Mouse (Mus musculus) neural tube, embryonic 15.5 days (tissue): ENCODE measurements around the gene Cplx3. TPM values are rescaled to one million over a fixed set of nuclear protein-coding genes. Genes with fewer than 3 reads are reported as not detected.
A peak's percentile ranks its signal among the peaks of the same experiment; 100 is the strongest.

Experiments
- ATAC-seq: fragments of 200-750 bp; cut with Nextera tagmentation; 2 replicates; pipeline ENCODE4 v1.8.0; 2017; ENCODE audit warnings: mild to moderate bottlenecking, moderate TSS enrichment, moderate library complexity; ENCODE audit not compliant: low FRiP score
- H3K27ac ChIP-seq: fragments of 300-500 bp; sonication (generic); replicated peaks from 2 replicates; pipeline ENCODE4 v1.5.1; 2015; ENCODE audit warnings: mild to moderate bottlenecking, inconsistent platforms
- H3K27me3 ChIP-seq: fragments of 300-500 bp; sonication (generic); replicated peaks from 2 replicates; pipeline ENCODE4 v1.6.1; 2015; ENCODE audit warnings: inconsistent platforms
- H3K36me3 ChIP-seq: fragments of 300-500 bp; sonication (generic); 2 replicates; pipeline ENCODE4 v1.6.1; 2015; ENCODE audit warnings: inconsistent platforms
- H3K4me1 ChIP-seq: fragments of 300-500 bp; sonication (generic); 2 replicates; pipeline ENCODE4 v1.6.1; 2015; ENCODE audit warnings: inconsistent platforms
- H3K4me2 ChIP-seq: fragments of 300-500 bp; sonication (generic); 2 replicates; pipeline ENCODE4 v1.6.1; 2015; ENCODE audit warnings: inconsistent platforms, mild to moderate bottlenecking, moderate library complexity
- H3K4me3 ChIP-seq: fragments of 300-500 bp; sonication (generic); replicated peaks from 2 replicates; pipeline ENCODE4 v1.5.1; 2015; ENCODE audit warnings: mild to moderate bottlenecking, inconsistent platforms
- H3K9ac ChIP-seq: fragments of 300-500 bp; sonication (generic); replicated peaks from 2 replicates; pipeline ENCODE4 v1.6.1; 2015; ENCODE audit warnings: mild to moderate bottlenecking, inconsistent platforms
- H3K9me3 ChIP-seq: fragments of 300-500 bp; sonication (generic); replicated peaks from 2 replicates; pipeline ENCODE4 v1.6.1; 2016; ENCODE audit warnings: inconsistent platforms
- WGBS: fragments of 180-500 bp; shearing (Covaris S2); methylation state at CpG from one replicate; pipeline ENCODE4 v1.1.7; 2015; ENCODE audit warnings: mixed read lengths; 5-methylcytosine and 5-hydroxymethylcytosine counted together
- polyA plus RNA-seq: library from polyadenylated mRNA; unstranded; fragments of >200 nt; fragmentation: Nextera tagmentation; extraction: Ambion mirVana; gene quantifications from 2 replicates; pipeline ENCODE4 v1.2.1, GENCODE M21; 2015

Gene Cplx3
- polyA plus RNA-seq, 1 experiment from 2014 or later: 0.23 TPM

GRCm38 (mm10) chr9:57644944-57645893, 39.1 kb upstream of the Cplx3 start:
- Histone ChIP-seq H3K27me3 (no peaks in the 10 kb centered on the region), H3K27ac (peak overlapping the region; percentile 92), H3K4me1 (peaks cover 46% of the 10 kb centered on the region), H3K9ac (peak overlapping the region; percentile 100), H3K4me3 (peak overlapping the region; percentile 80), H3K36me3 (no peaks in the 10 kb centered on the region), H3K4me2 (peak overlapping the region; percentile 67), H3K9me3 (no peaks in the 10 kb centered on the region)
- ATAC-seq: peak; percentile 87
- under 1% methylated on average over 82 of the region's 85 CpGs for WGBS

GRCm38 (mm10) chr9:57644442-57644943, 38.4 kb upstream of the Cplx3 start:
- Histone ChIP-seq H3K4me2 (peak overlapping the region; percentile 67), H3K9ac (peak overlapping the region; percentile 100), H3K4me1 (peaks cover 53% of the 10 kb centered on the region), H3K36me3 (no peaks in the 10 kb centered on the region), H3K9me3 (no peaks in the 10 kb centered on the region), H3K27ac (peak overlapping the region; percentile 92), H3K4me3 (peak overlapping the region; percentile 80), H3K27me3 (no peaks in the 10 kb centered on the region)
- whole genome bisulfite sequencing: under 1% methylated on average over 18 of the region's 18 CpGs
- ATAC-seq: 0 out of 2 replicates have a peak, but pooled peaks have one; percentile 1

- Histone ChIP-seq H3K9me3 (no peaks in the 10 kb centered on the region), H3K4me1 (peaks cover 60% of the 10 kb centered on the region), H3K4me3 (peak overlapping the region; percentile 80), H3K4me2 (peak overlapping the region; percentile 67), H3K9ac (peak overlapping the region; percentile 100), H3K27me3 (no peaks in the 10 kb centered on the region), H3K36me3 (no peaks in the 10 kb centered on the region), H3K27ac (no peak overlapping the region)
- WGBS: 63% methylated on average over 7 of the region's 7 CpGs
- ATAC-seq: no peak
Measured at GRCm38 (mm10) chr9:57643856-57644180, 37.7 kb upstream of the Cplx3 start.

- ATAC-seq: no peak
- WGBS: 76% methylated on average over 9 of the region's 9 CpGs
- Histone ChIP-seq H3K4me2 (peak overlapping the region; percentile 67), H3K4me3 (peak overlapping the region; percentile 80), H3K9ac (peak overlapping the region; percentile 100), H3K27me3 (no peaks in the 10 kb centered on the region), H3K36me3 (no peaks in the 10 kb centered on the region), H3K9me3 (no peaks in the 10 kb centered on the region), H3K27ac (no peak overlapping the region), H3K4me1 (peaks cover 65% of the 10 kb centered on the region)
Measured at GRCm38 (mm10) chr9:57643169-57643855, 37.2 kb upstream of the Cplx3 start.

- 0 out of 2 replicates have a peak overlapping the region, but pooled peaks have one; percentile 2 for H3K4me3 ChIP-seq
- H3K27me3 ChIP-seq: no peaks in the 10 kb centered on the region
- H3K4me2 ChIP-seq: peak overlapping the region; percentile 67
- no peak for ATAC-seq
- 0 out of 2 replicates have a peak overlapping the region, but pooled peaks have one; percentile 5 for H3K27ac ChIP-seq
- H3K36me3 ChIP-seq: no peaks in the 10 kb centered on the region
- peaks cover 78% of the 10 kb centered on the region for H3K4me1 ChIP-seq
- 0 out of 2 replicates have a peak overlapping the region, but pooled peaks have one; percentile 17 for H3K9ac ChIP-seq
- H3K9me3 ChIP-seq: no peaks in the 10 kb centered on the region
- WGBS: 79% methylated on average over 13 of the region's 13 CpGs
Measured at GRCm38 (mm10) chr9:57641775-57642550, 35.9 kb upstream of the Cplx3 start.

GRCm38 (mm10) chr9:57641022-57641421, 34.9 kb upstream of the Cplx3 start:
- WGBS: 70% methylated on average over 1 of the region's 1 CpGs
- H3K9ac ChIP-seq: 0 out of 2 replicates have a peak overlapping the region, but pooled peaks have one; percentile 17
- peaks cover 78% of the 10 kb centered on the region for H3K4me1 ChIP-seq
- no peak overlapping the region for H3K4me3 ChIP-seq
- no peak for ATAC-seq
- H3K27ac ChIP-seq: peak overlapping the region; percentile 69; the same call in 1 of the 2 replicates
- H3K9me3 ChIP-seq: no peaks in the 10 kb centered on the region
- no peaks in the 10 kb centered on the region for H3K36me3 ChIP-seq
- no peaks in the 10 kb centered on the region for H3K27me3 ChIP-seq
- peak overlapping the region; percentile 44 for H3K4me2 ChIP-seq

GRCm38 (mm10) chr9:57640384-57640783, 34.3 kb upstream of the Cplx3 start:
- Histone ChIP-seq H3K4me1 (peaks cover 75% of the 10 kb centered on the region), H3K27me3 (no peaks in the 10 kb centered on the region), H3K4me3 (0 out of 2 replicates have a peak overlapping the region, but pooled peaks have one; percentile 12), H3K9me3 (no peaks in the 10 kb centered on the region), H3K36me3 (no peaks in the 10 kb centered on the region), H3K9ac (peak overlapping the region; percentile 30), H3K27ac (peak overlapping the region; percentile 69), H3K4me2 (peak overlapping the region; percentile 44)
- WGBS: 27% methylated on average over 15 of the region's 15 CpGs
- ATAC-seq: no peak

GRCm38 (mm10) chr9:57639661-57640328, 33.7 kb upstream of the Cplx3 start:
- Histone ChIP-seq H3K9me3 (no peaks in the 10 kb centered on the region), H3K9ac (peak overlapping the region; percentile 30), H3K27ac (peak overlapping the region; percentile 69), H3K27me3 (no peaks in the 10 kb centered on the region), H3K36me3 (no peaks in the 10 kb centered on the region), H3K4me1 (peaks cover 75% of the 10 kb centered on the region), H3K4me3 (0 out of 2 replicates have a peak overlapping the region, but pooled peaks have one; percentile 12), H3K4me2 (peak overlapping the region; percentile 44)
- no peak for ATAC-seq
- WGBS: 70% methylated on average over 5 of the region's 5 CpGs

- Histone ChIP-seq H3K27me3 (no peaks in the 10 kb centered on the region), H3K36me3 (no peaks in the 10 kb centered on the region), H3K4me1 (peaks cover 75% of the 10 kb centered on the region), H3K4me3 (no peak overlapping the region), H3K4me2 (peak overlapping the region; percentile 15), H3K9me3 (no peaks in the 10 kb centered on the region), H3K9ac (no peak overlapping the region; the same call in 1 of the 2 replicates), H3K27ac (peak overlapping the region; percentile 69)
- ATAC-seq: no peak
- WGBS: 35% methylated on average over 8 of the region's 8 CpGs
Measured at GRCm38 (mm10) chr9:57638651-57639459, 32.8 kb upstream of the Cplx3 start.

GRCm38 (mm10) chr9:57637741-57638322, 31.8 kb upstream of the Cplx3 start:
- Histone ChIP-seq H3K9ac (no peak overlapping the region), H3K27ac (peak overlapping the region; percentile 69)
- ATAC-seq: no peak

More at GRCm38 (mm10) chr9:57637741-57638322, 31.8 kb upstream of the Cplx3 start:
- peaks cover 72% of the 10 kb centered on the region for H3K4me1 ChIP-seq
- H3K4me3 ChIP-seq: no peak overlapping the region
- H3K36me3 ChIP-seq: no peaks in the 10 kb centered on the region
- no peaks in the 10 kb centered on the region for H3K27me3 ChIP-seq
- peak overlapping the region; percentile 15; the same call in 1 of the 2 replicates for H3K4me2 ChIP-seq
- 54% methylated on average over 6 of the region's 6 CpGs for WGBS
- H3K9me3 ChIP-seq: no peaks in the 10 kb centered on the region
